Mouse (Mus musculus): Measurements from ENCODE around the gene Mast1. TPM values are rescaled to one million over a fixed set of nuclear protein-coding genes. Genes with fewer than 3 reads are reported as not detected.

Mast1 gene
- polyA plus RNA-seq, 1 experiment from 2014 or later, result 0.08 TPM

GRCm38 (mm10) chr8:84925557-84925956 is 11.6 kb downstream of the Mast1 start:
- H3K27me3 ChIP-seq (ENCODE audit: insufficient read depth, low read length), result peaks cover 13% of the 10 kb centered on the region
- no peak for TF ChIP-seq CTCF (IDR thresholded peaks at IDR 0.05; ENCODE audit: low read depth)
- WGBS, result 62% methylated on average over 7 of the region's 7 CpGs
- H3K9me3 ChIP-seq (replicated peaks; ENCODE audit: low read length), result no peaks in the 10 kb centered on the region
- no peak overlapping the region for H3K9ac ChIP-seq (ENCODE audit: low read depth, low read length)
- DNase-seq (ENCODE audit: low spot score) (no peak), ATAC-seq (replicated peaks; ENCODE audit: low FRiP score, low read depth) (no peak)
- H3K4me1 ChIP-seq (replicated peaks; ENCODE audit: insufficient read depth, low read length), result 0 out of 2 replicates have a peak, but pooled peaks cover 4% of the 10 kb centered on the region
- H3K27ac ChIP-seq, result no peak overlapping the region
- H3K4me3 ChIP-seq (replicated peaks; ENCODE audit: low read depth, low read length), result no peak overlapping the region
- no peaks in the 10 kb centered on the region for H3K36me3 ChIP-seq (ENCODE audit: insufficient read depth, low read length)
- no peak overlapping the region for H3K4me2 ChIP-seq (ENCODE audit: low read length)

- DNase-seq (ENCODE audit: low spot score) (no peak), ATAC-seq (replicated peaks; ENCODE audit: low FRiP score, low read depth) (no peak)
- Histone ChIP-seq H3K4me1 (replicated peaks; ENCODE audit: insufficient read depth, low read length) (no peaks in the 10 kb centered on the region), H3K36me3 (ENCODE audit: insufficient read depth, low read length) (no peaks in the 10 kb centered on the region), H3K9me3 (replicated peaks; ENCODE audit: low read length) (no peaks in the 10 kb centered on the region), H3K9ac (ENCODE audit: low read depth, low read length) (no peak overlapping the region), H3K4me3 (replicated peaks; ENCODE audit: low read depth, low read length) (no peak overlapping the region), H3K4me2 (ENCODE audit: low read length) (no peak overlapping the region), H3K27me3 (ENCODE audit: insufficient read depth, low read length) (peaks cover 3% of the 10 kb centered on the region; the same call in 1 of the 2 replicates), H3K27ac (no peak overlapping the region)
- 74% methylated on average over 2 of the region's 2 CpGs for WGBS
- TF ChIP-seq CTCF (IDR thresholded peaks at IDR 0.05; ENCODE audit: low read depth), result no peak
Measured at GRCm38 (mm10) chr8:84921596-84921995, 15.6 kb downstream of the Mast1 start.

- Histone ChIP-seq H3K9me3 (replicated peaks; ENCODE audit: low read length) (no peaks in the 10 kb centered on the region), H3K36me3 (ENCODE audit: insufficient read depth, low read length) (no peaks in the 10 kb centered on the region), H3K4me2 (ENCODE audit: low read length) (no peak overlapping the region), H3K27ac (no peak overlapping the region), H3K4me3 (replicated peaks; ENCODE audit: low read depth, low read length) (no peak overlapping the region), H3K27me3 (ENCODE audit: insufficient read depth, low read length) (peaks cover 3% of the 10 kb centered on the region; the same call in 1 of the 2 replicates), H3K4me1 (replicated peaks; ENCODE audit: insufficient read depth, low read length) (no peaks in the 10 kb centered on the region), H3K9ac (ENCODE audit: low read depth, low read length) (no peak overlapping the region)
- TF ChIP-seq CTCF (IDR thresholded peaks at IDR 0.05; ENCODE audit: low read depth), result no peak
- no peak for ATAC-seq (replicated peaks; ENCODE audit: low FRiP score, low read depth)
- WGBS, result 93% methylated on average over 15 of the region's 15 CpGs
- DNase-seq (ENCODE audit: low spot score), result no peak
Measured at GRCm38 (mm10) chr8:84918646-84919045, 18.5 kb downstream of the Mast1 start.

- no peak for TF ChIP-seq CTCF (IDR thresholded peaks at IDR 0.05; ENCODE audit: low read depth)
- WGBS, result 30% methylated on average over 20 of the region's 20 CpGs
Measured at GRCm38 (mm10) chr8:84917781-84918180, 19.4 kb downstream of the Mast1 start.

GRCm38 (mm10) chr8:84915269-84915668 is 21.9 kb downstream of the Mast1 start:
- WGBS, result 85% methylated on average over 8 of the region's 8 CpGs
- Histone ChIP-seq H3K27me3 (ENCODE audit: insufficient read depth, low read length) (peaks cover 12% of the 10 kb centered on the region), H3K36me3 (ENCODE audit: insufficient read depth, low read length) (no peaks in the 10 kb centered on the region)

More at GRCm38 (mm10) chr8:84917781-84918180, 19.4 kb downstream of the Mast1 start:
- peaks cover 2% of the 10 kb centered on the region; the same call in 1 of the 2 replicates for H3K4me1 ChIP-seq (replicated peaks; ENCODE audit: insufficient read depth, low read length)
- H3K36me3 ChIP-seq (ENCODE audit: insufficient read depth, low read length), result no peaks in the 10 kb centered on the region
- peaks cover 3% of the 10 kb centered on the region; the same call in 1 of the 2 replicates for H3K27me3 ChIP-seq (ENCODE audit: insufficient read depth, low read length)
- H3K4me2 ChIP-seq (ENCODE audit: low read length), result no peak overlapping the region
- DNase-seq (ENCODE audit: low spot score) (no peak), ATAC-seq (replicated peaks; ENCODE audit: low FRiP score, low read depth) (no peak)
- H3K27ac ChIP-seq, result no peak overlapping the region
- no peak overlapping the region for H3K9ac ChIP-seq (ENCODE audit: low read depth, low read length)
- H3K9me3 ChIP-seq (replicated peaks; ENCODE audit: low read length), result no peaks in the 10 kb centered on the region
- no peak overlapping the region for H3K4me3 ChIP-seq (replicated peaks; ENCODE audit: low read depth, low read length)

GRCm38 (mm10) chr8:84913960-84914359 is 23.2 kb downstream of the Mast1 start:
- WGBS, result 33% methylated on average over 4 of the region's 4 CpGs
- H3K27me3 ChIP-seq (ENCODE audit: insufficient read depth, low read length), result peaks cover 12% of the 10 kb centered on the region
- H3K4me3 ChIP-seq (replicated peaks; ENCODE audit: low read depth, low read length), result no peak overlapping the region
- DNase-seq (ENCODE audit: low spot score) (no peak), ATAC-seq (replicated peaks; ENCODE audit: low FRiP score, low read depth) (no peak)
- H3K4me2 ChIP-seq (ENCODE audit: low read length), result no peak overlapping the region
- H3K9me3 ChIP-seq (replicated peaks; ENCODE audit: low read length), result no peaks in the 10 kb centered on the region
- H3K36me3 ChIP-seq (ENCODE audit: insufficient read depth, low read length), result no peaks in the 10 kb centered on the region
- H3K9ac ChIP-seq (ENCODE audit: low read depth, low read length), result no peak overlapping the region
- no peak overlapping the region for H3K27ac ChIP-seq
- peak; percentile 55 for TF ChIP-seq CTCF (IDR thresholded peaks at IDR 0.05; ENCODE audit: low read depth)
- H3K4me1 ChIP-seq (replicated peaks; ENCODE audit: insufficient read depth, low read length), result peaks cover 11% of the 10 kb centered on the region; the same call in 1 of the 2 replicates

More at GRCm38 (mm10) chr8:84915269-84915668, 21.9 kb downstream of the Mast1 start:
- no peak for TF ChIP-seq CTCF (IDR thresholded peaks at IDR 0.05; ENCODE audit: low read depth)
- Histone ChIP-seq H3K4me3 (replicated peaks; ENCODE audit: low read depth, low read length) (no peak overlapping the region), H3K27ac (no peak overlapping the region), H3K4me2 (ENCODE audit: low read length) (no peak overlapping the region), H3K4me1 (replicated peaks; ENCODE audit: insufficient read depth, low read length) (peaks cover 9% of the 10 kb centered on the region; the same call in 1 of the 2 replicates), H3K9ac (ENCODE audit: low read depth, low read length) (no peak overlapping the region), H3K9me3 (replicated peaks; ENCODE audit: low read length) (no peaks in the 10 kb centered on the region)
- no peak for DNase-seq (ENCODE audit: low spot score)
- ATAC-seq (replicated peaks; ENCODE audit: low FRiP score, low read depth), result no peak

- H3K4me1 ChIP-seq (replicated peaks; ENCODE audit: insufficient read depth, low read length), result peaks cover 15% of the 10 kb centered on the region; the same call in 1 of the 2 replicates
- H3K36me3 ChIP-seq (ENCODE audit: insufficient read depth, low read length), result no peaks in the 10 kb centered on the region
- no peak overlapping the region for H3K27ac ChIP-seq
- no peak for TF ChIP-seq CTCF (IDR thresholded peaks at IDR 0.05; ENCODE audit: low read depth)
- 9% methylated on average over 9 of the region's 9 CpGs for WGBS
- H3K9ac ChIP-seq (ENCODE audit: low read depth, low read length), result peak overlapping the region; percentile 24; the same call in 1 of the 2 replicates
- DNase-seq (ENCODE audit: low spot score), result no peak
- H3K27me3 ChIP-seq (ENCODE audit: insufficient read depth, low read length), result peaks cover 12% of the 10 kb centered on the region
- H3K4me3 ChIP-seq (replicated peaks; ENCODE audit: low read depth, low read length), result peak overlapping the region; percentile 34
- H3K9me3 ChIP-seq (replicated peaks; ENCODE audit: low read length), result no peaks in the 10 kb centered on the region
- no peak for ATAC-seq (replicated peaks; ENCODE audit: low FRiP score, low read depth)
- H3K4me2 ChIP-seq (ENCODE audit: low read length), result peak overlapping the region; percentile 68
Measured at GRCm38 (mm10) chr8:84913502-84913900, 23.7 kb downstream of the Mast1 start.
